Mouse (Mus musculus): ENCODE measurements around the gene Sfrp2. TPM values are rescaled to one million over a fixed set of nuclear protein-coding genes. Genes with fewer than 3 reads are reported as not detected.
A peak's percentile ranks its signal among the peaks of the same experiment; 100 is the strongest.

Sfrp2 gene
- polyA plus RNA-seq, 1 experiment from 2014 or later = 3.2 TPM

GRCm38 (mm10) chr3:83768293-83769035, 2.3 kb downstream of the Sfrp2 start:
- 33% methylated on average over 11 of the region's 11 CpGs for WGBS (ENCODE audit: insufficient replicate concordance)
- Histone ChIP-seq H3K36me3 (ENCODE audit: control insufficient read depth, insufficient read depth) (no peaks in the 10 kb centered on the region), H3K27me3 (ENCODE audit: control insufficient read depth, insufficient read depth, low read depth, low read length) (peaks cover 50% of the 10 kb centered on the region), H3K4me1 (ENCODE audit: control insufficient read depth, low read depth, low read length) (no peaks in the 10 kb centered on the region; the same call in 1 of the 2 replicates), H3K4me3 (ENCODE audit: low read depth, low read length) (no peak overlapping the region), H3K9me3 (replicated peaks; ENCODE audit: control insufficient read depth, low read length) (no peaks in the 10 kb centered on the region), H3K9ac (ENCODE audit: low read depth, low read length) (no peak overlapping the region), H3K27ac (ENCODE audit: low read length) (no peak overlapping the region), H3K4me2 (ENCODE audit: low read depth, low read length) (no peak overlapping the region)
- ATAC-seq (ENCODE audit: low read depth) = no peak

- Histone ChIP-seq H3K27ac (ENCODE audit: low read length) (no peak overlapping the region), H3K4me1 (ENCODE audit: control insufficient read depth, low read depth, low read length) (no peaks in the 10 kb centered on the region; the same call in 1 of the 2 replicates), H3K36me3 (ENCODE audit: control insufficient read depth, insufficient read depth) (no peaks in the 10 kb centered on the region), H3K27me3 (ENCODE audit: control insufficient read depth, insufficient read depth, low read depth, low read length) (peaks cover 47% of the 10 kb centered on the region), H3K4me2 (ENCODE audit: low read depth, low read length) (no peak overlapping the region), H3K4me3 (ENCODE audit: low read depth, low read length) (no peak overlapping the region), H3K9me3 (replicated peaks; ENCODE audit: control insufficient read depth, low read length) (no peaks in the 10 kb centered on the region), H3K9ac (ENCODE audit: low read depth, low read length) (no peak overlapping the region)
- no peak for ATAC-seq (ENCODE audit: low read depth)
- 57% methylated on average over 10 of the region's 10 CpGs for WGBS (ENCODE audit: insufficient replicate concordance)
Measured at GRCm38 (mm10) chr3:83769036-83769410, 2.9 kb downstream of the Sfrp2 start.

GRCm38 (mm10) chr3:83771160-83771869, 5.2 kb downstream of the Sfrp2 start:
- H3K9me3 ChIP-seq (replicated peaks; ENCODE audit: control insufficient read depth, low read length) = no peaks in the 10 kb centered on the region
- no peaks in the 10 kb centered on the region for H3K36me3 ChIP-seq (ENCODE audit: control insufficient read depth, insufficient read depth)
- no peak overlapping the region for H3K9ac ChIP-seq (ENCODE audit: low read depth, low read length)
- no peak overlapping the region for H3K4me2 ChIP-seq (ENCODE audit: low read depth, low read length)
- peak; percentile 79 for ATAC-seq (ENCODE audit: low read depth)
- H3K4me3 ChIP-seq (ENCODE audit: low read depth, low read length) = no peak overlapping the region
- WGBS (ENCODE audit: insufficient replicate concordance) = 59% methylated on average over 10 of the region's 10 CpGs
- no peak overlapping the region for H3K27ac ChIP-seq (ENCODE audit: low read length)
- H3K27me3 ChIP-seq (ENCODE audit: control insufficient read depth, insufficient read depth, low read depth, low read length) = peaks cover 24% of the 10 kb centered on the region
- H3K4me1 ChIP-seq (ENCODE audit: control insufficient read depth, low read depth, low read length) = no peaks in the 10 kb centered on the region; the same call in 1 of the 2 replicates

- H3K27ac ChIP-seq (ENCODE audit: low read length) = no peak overlapping the region
- WGBS (ENCODE audit: insufficient replicate concordance) = 79% methylated on average over 18 of the region's 18 CpGs
- H3K36me3 ChIP-seq (ENCODE audit: control insufficient read depth, insufficient read depth) = no peaks in the 10 kb centered on the region
- no peak for ATAC-seq (ENCODE audit: low read depth)
- no peaks in the 10 kb centered on the region for H3K9me3 ChIP-seq (replicated peaks; ENCODE audit: control insufficient read depth, low read length)
- peaks cover 6% of the 10 kb centered on the region for H3K27me3 ChIP-seq (ENCODE audit: control insufficient read depth, insufficient read depth, low read depth, low read length)
- H3K4me3 ChIP-seq (ENCODE audit: low read depth, low read length) = no peak overlapping the region
- no peaks in the 10 kb centered on the region for H3K4me1 ChIP-seq (ENCODE audit: control insufficient read depth, low read depth, low read length)
- no peak overlapping the region for H3K9ac ChIP-seq (ENCODE audit: low read depth, low read length)
- H3K4me2 ChIP-seq (ENCODE audit: low read depth, low read length) = no peak overlapping the region
Measured at GRCm38 (mm10) chr3:83773281-83773680, 7.2 kb downstream of the Sfrp2 start.

GRCm38 (mm10) chr3:83775403-83775802, 9.3 kb downstream of the Sfrp2 start:
- Histone ChIP-seq H3K27ac (ENCODE audit: low read length) (no peak overlapping the region), H3K27me3 (ENCODE audit: control insufficient read depth, insufficient read depth, low read depth, low read length) (no peaks in the 10 kb centered on the region), H3K9ac (ENCODE audit: low read depth, low read length) (no peak overlapping the region), H3K36me3 (ENCODE audit: control insufficient read depth, insufficient read depth) (no peaks in the 10 kb centered on the region), H3K4me1 (ENCODE audit: control insufficient read depth, low read depth, low read length) (no peaks in the 10 kb centered on the region), H3K4me3 (ENCODE audit: low read depth, low read length) (no peak overlapping the region), H3K9me3 (replicated peaks; ENCODE audit: control insufficient read depth, low read length) (no peaks in the 10 kb centered on the region), H3K4me2 (ENCODE audit: low read depth, low read length) (no peak overlapping the region)
- ATAC-seq (ENCODE audit: low read depth) = no peak
- WGBS (ENCODE audit: insufficient replicate concordance) = 78% methylated on average over 9 of the region's 9 CpGs

GRCm38 (mm10) chr3:83781460-83782222, 15.5 kb downstream of the Sfrp2 start:
- no peak overlapping the region for H3K4me3 ChIP-seq (ENCODE audit: low read depth, low read length)
- H3K27ac ChIP-seq (ENCODE audit: low read length) = no peak overlapping the region
- H3K27me3 ChIP-seq (ENCODE audit: control insufficient read depth, insufficient read depth, low read depth, low read length) = no peaks in the 10 kb centered on the region
- H3K4me1 ChIP-seq (ENCODE audit: control insufficient read depth, low read depth, low read length) = no peaks in the 10 kb centered on the region
- no peak overlapping the region for H3K4me2 ChIP-seq (ENCODE audit: low read depth, low read length)
- 62% methylated on average over 10 of the region's 10 CpGs for WGBS (ENCODE audit: insufficient replicate concordance)
- H3K9ac ChIP-seq (ENCODE audit: low read depth, low read length) = no peak overlapping the region
- no peaks in the 10 kb centered on the region for H3K9me3 ChIP-seq (replicated peaks; ENCODE audit: control insufficient read depth, low read length)
- ATAC-seq (ENCODE audit: low read depth) = no peak
- no peaks in the 10 kb centered on the region for H3K36me3 ChIP-seq (ENCODE audit: control insufficient read depth, insufficient read depth)

GRCm38 (mm10) chr3:83783716-83784469, 17.8 kb downstream of the Sfrp2 start:
- WGBS (ENCODE audit: insufficient replicate concordance) = 26% methylated on average over 11 of the region's 11 CpGs
- Histone ChIP-seq H3K36me3 (ENCODE audit: control insufficient read depth, insufficient read depth) (no peaks in the 10 kb centered on the region), H3K27ac (ENCODE audit: low read length) (no peak overlapping the region), H3K9ac (ENCODE audit: low read depth, low read length) (no peak overlapping the region), H3K9me3 (replicated peaks; ENCODE audit: control insufficient read depth, low read length) (no peaks in the 10 kb centered on the region), H3K4me3 (ENCODE audit: low read depth, low read length) (no peak overlapping the region), H3K4me1 (ENCODE audit: control insufficient read depth, low read depth, low read length) (no peaks in the 10 kb centered on the region), H3K27me3 (ENCODE audit: control insufficient read depth, insufficient read depth, low read depth, low read length) (peaks cover 5% of the 10 kb centered on the region; the same call in 1 of the 2 replicates), H3K4me2 (ENCODE audit: low read depth, low read length) (no peak overlapping the region)
- no peak for ATAC-seq (ENCODE audit: low read depth)

- Histone ChIP-seq H3K4me2 (ENCODE audit: low read depth, low read length) (no peak overlapping the region), H3K4me1 (ENCODE audit: control insufficient read depth, low read depth, low read length) (no peaks in the 10 kb centered on the region), H3K4me3 (ENCODE audit: low read depth, low read length) (no peak overlapping the region), H3K9ac (ENCODE audit: low read depth, low read length) (no peak overlapping the region), H3K27ac (ENCODE audit: low read length) (no peak overlapping the region), H3K36me3 (ENCODE audit: control insufficient read depth, insufficient read depth) (no peaks in the 10 kb centered on the region), H3K27me3 (ENCODE audit: control insufficient read depth, insufficient read depth, low read depth, low read length) (peaks cover 12% of the 10 kb centered on the region), H3K9me3 (replicated peaks; ENCODE audit: control insufficient read depth, low read length) (no peaks in the 10 kb centered on the region)
- no peak for ATAC-seq (ENCODE audit: low read depth)
- 66% methylated on average over 3 of the region's 3 CpGs for WGBS (ENCODE audit: insufficient replicate concordance)
Measured at GRCm38 (mm10) chr3:83784726-83785125, 18.6 kb downstream of the Sfrp2 start.
